Mouse (Mus musculus) B cell, adult (primary cell): ENCODE results near the gene Slc8a3. TPM values are rescaled to one million over a fixed set of nuclear protein-coding genes. Genes with fewer than 3 reads are reported as not detected.

Experiments
- total RNA-seq: library from RNA; stranded (reverse); gene quantifications from 4 replicates; pipeline ENCODE4 v1.2.4, GENCODE M21; 2023; ENCODE audit not compliant: inconsistent age

The Slc8a3 gene
- total RNA-seq = not detected in 4 replicates

GRCm38 (mm10) chr12:81332875-81333421, at the start of gene Slc8a3:
Gene Slc8a3 (minus strand): TSS chr12:81333180.

GRCm38 (mm10) chr12:81379364-81379763, 46.4 kb upstream of the Slc8a3 start, which contains the start of gene Gm4787:
Gene Gm4787 (minus strand): TSS chr12:81379464.

Other genes starting within 250 kb of the Slc8a3 start
- gene Gm4787, start 46.3 kb upstream of the Slc8a3 start, total RNA-seq = 0.58 to 0.63 TPM (median 0.61 TPM) in 4 replicates
- gene Adam4, start 88.8 kb upstream of the Slc8a3 start, total RNA-seq = 1.1 to 2.2 TPM (median 1.5 TPM) in 4 replicates
- gene Cox16, start 151.9 kb upstream of the Slc8a3 start, total RNA-seq = 54.9 to 75.5 TPM (median 60.0 TPM) in 4 replicates
- 13.1 to 16.5 TPM (median 14.8 TPM) in 4 replicates for gene Gm20498, start 199.7 kb upstream of the Slc8a3 start, total RNA-seq
- 20.9 to 27.9 TPM (median 24.6 TPM) in 4 replicates for gene Synj2bp, start 199.7 kb upstream of the Slc8a3 start, total RNA-seq
- 0.26 to 0.29 TPM (median 0.27 TPM) in 3 of 4 replicates, not detected in the other for gene Adam21, start 235.3 kb upstream of the Slc8a3 start, total RNA-seq